Mouse (Mus musculus): Measurements from ENCODE around the gene 1700029P11Rik.

1700029P11Rik gene

GRCm38 (mm10) chr15:81980321-81980720 is at the start of gene 1700029P11Rik:
Gene 1700029P11Rik (plus strand): TSS chr15:81980540.
- DNase-seq (ENCODE audit: low spot score), result no peak

- DNase-seq (ENCODE audit: low spot score), result peak; percentile 70
These were observed 47.3 kb upstream of the 1700029P11Rik start for GRCm38 (mm10) chr15:81932951-81933470.

- no peak for DNase-seq (ENCODE audit: low spot score)
These were observed 46.4 kb upstream of the 1700029P11Rik start for GRCm38 (mm10) chr15:81933986-81934385.

- DNase-seq (ENCODE audit: low spot score), result no peak
These were observed 44.3 kb upstream of the 1700029P11Rik start for GRCm38 (mm10) chr15:81935869-81936637.

GRCm38 (mm10) chr15:81936679-81937078 is 43.7 kb upstream of the 1700029P11Rik start, which contains the start of gene Csdc2:
Gene Csdc2 (plus strand): TSS chr15:81936759.
- DNase-seq (ENCODE audit: low spot score), result no peak

- DNase-seq (ENCODE audit: low spot score), result peak; percentile 63
These were observed 43.0 kb upstream of the 1700029P11Rik start for GRCm38 (mm10) chr15:81937098-81937972.

GRCm38 (mm10) chr15:81938246-81938645 is 42.1 kb upstream of the 1700029P11Rik start:
- DNase-seq (ENCODE audit: low spot score), result no peak

- no peak for DNase-seq (ENCODE audit: low spot score)
These were observed 41.1 kb upstream of the 1700029P11Rik start for GRCm38 (mm10) chr15:81939157-81939715.

- DNase-seq (ENCODE audit: low spot score), result no peak
These were observed 40.6 kb upstream of the 1700029P11Rik start for GRCm38 (mm10) chr15:81939774-81940173.

- DNase-seq (ENCODE audit: low spot score), result no peak
These were observed 40.1 kb upstream of the 1700029P11Rik start for GRCm38 (mm10) chr15:81940219-81940618.

- no peak for DNase-seq (ENCODE audit: low spot score)
These were observed 39.3 kb upstream of the 1700029P11Rik start for GRCm38 (mm10) chr15:81941010-81941409.

GRCm38 (mm10) chr15:81943176-81943749 is 37.1 kb upstream of the 1700029P11Rik start:
- DNase-seq (ENCODE audit: low spot score), result no peak

GRCm38 (mm10) chr15:81949076-81949475 is 31.3 kb upstream of the 1700029P11Rik start:
- no peak for DNase-seq (ENCODE audit: low spot score)

- no peak for DNase-seq (ENCODE audit: low spot score)
These were observed 30.7 kb upstream of the 1700029P11Rik start for GRCm38 (mm10) chr15:81949476-81950131.

GRCm38 (mm10) chr15:81950716-81951115 is 29.6 kb upstream of the 1700029P11Rik start:
- DNase-seq (ENCODE audit: low spot score), result no peak

GRCm38 (mm10) chr15:81951159-81951558 is 29.2 kb upstream of the 1700029P11Rik start:
- no peak for DNase-seq (ENCODE audit: low spot score)

GRCm38 (mm10) chr15:81952310-81952709 is 28.0 kb upstream of the 1700029P11Rik start:
- DNase-seq (ENCODE audit: low spot score), result no peak

GRCm38 (mm10) chr15:81954151-81954583 is 26.2 kb upstream of the 1700029P11Rik start:
- DNase-seq (ENCODE audit: low spot score), result no peak

- DNase-seq (ENCODE audit: low spot score), result no peak
These were observed 25.6 kb upstream of the 1700029P11Rik start for GRCm38 (mm10) chr15:81954716-81955115.

GRCm38 (mm10) chr15:81955414-81955813 is 24.9 kb upstream of the 1700029P11Rik start:
- DNase-seq (ENCODE audit: low spot score), result no peak

- DNase-seq (ENCODE audit: low spot score), result no peak
These were observed 23.9 kb upstream of the 1700029P11Rik start for GRCm38 (mm10) chr15:81956457-81956856.

Data from left cerebral cortex, adult 11 months (tissue).